Mouse (Mus musculus) midbrain, embryonic 14.5 days (tissue): ENCODE results near the gene Sars. TPM values are rescaled to one million over a fixed set of nuclear protein-coding genes. Genes with fewer than 3 reads are reported as not detected.
A peak's percentile ranks its signal among the peaks of the same experiment; 100 is the strongest.

Source experiments
- ATAC-seq: fragments of 200-750 bp; cut with Nextera tagmentation; 2 replicates; pipeline ENCODE4 v1.8.0; 2017; ENCODE audit warnings: moderate number of reproducible peaks, moderate library complexity; ENCODE audit not compliant: low FRiP score, low TSS enrichment
- DNase-seq: peaks from one replicate; pipeline ENCODE4 v3.0.0-alpha.2; 2015
- H3K27ac ChIP-seq: fragments of 300-500 bp; sonication (generic); replicated peaks from 2 replicates; pipeline ENCODE4 v1.5.1; 2014; ENCODE audit warnings: mild to moderate bottlenecking, low read depth, low read length, moderate library complexity
- H3K27me3 ChIP-seq: fragments of 300-500 bp; sonication (generic); 2 replicates; pipeline ENCODE4 v1.6.1; 2014; ENCODE audit warnings: low read length, control low read depth, mixed read lengths; ENCODE audit not compliant: control insufficient read depth, insufficient read depth
- H3K36me3 ChIP-seq: fragments of 300-500 bp; sonication (generic); 2 replicates; pipeline ENCODE4 v1.6.1; 2014; ENCODE audit warnings: low read length, control low read depth; ENCODE audit not compliant: control insufficient read depth, insufficient read depth
- H3K4me1 ChIP-seq: fragments of 300-500 bp; sonication (generic); 2 replicates; pipeline ENCODE4 v1.6.1; 2014; ENCODE audit warnings: mild to moderate bottlenecking, antibody characterized with exemption, low read length, control low read depth; ENCODE audit not compliant: control insufficient read depth, insufficient read depth
- H3K4me2 ChIP-seq: fragments of 300-500 bp; sonication (generic); 2 replicates; pipeline ENCODE4 v1.6.1; 2014; ENCODE audit warnings: mild to moderate bottlenecking, low read length, moderate library complexity
- H3K4me3 ChIP-seq: fragments of 300-500 bp; sonication (generic); replicated peaks from 2 replicates; pipeline ENCODE4 v1.5.1; 2014; ENCODE audit warnings: low read depth, low read length
- H3K9ac ChIP-seq: fragments of 300-500 bp; sonication (generic); replicated peaks from 2 replicates; pipeline ENCODE4 v1.6.1; 2014; ENCODE audit warnings: mild to moderate bottlenecking, low read length, moderate library complexity
- H3K9me3 ChIP-seq: fragments of 300-500 bp; sonication (generic); 2 replicates; pipeline ENCODE4 v1.6.1; 2016; ENCODE audit warnings: low read length, control low read depth, mixed read lengths; ENCODE audit not compliant: control insufficient read depth
- WGBS: fragments of 180-500 bp; shearing (Covaris S2); extraction: QIAGEN DNeasy Blood & Tissue Kit; methylation state at CpG from one replicate; pipeline ENCODE4 v1.1.7; 2014; 5-methylcytosine and 5-hydroxymethylcytosine counted together
- polyA plus RNA-seq: library from polyadenylated mRNA; unstranded; fragments of >200 nt; fragmentation: Nextera tagmentation; extraction: Ambion mirVana; gene quantifications from 2 replicates; pipeline ENCODE4 v1.2.1, GENCODE M21; 2014

Sars gene
- polyA plus RNA-seq, 1 experiment from 2014 or later, result 217 TPM

DNA sequence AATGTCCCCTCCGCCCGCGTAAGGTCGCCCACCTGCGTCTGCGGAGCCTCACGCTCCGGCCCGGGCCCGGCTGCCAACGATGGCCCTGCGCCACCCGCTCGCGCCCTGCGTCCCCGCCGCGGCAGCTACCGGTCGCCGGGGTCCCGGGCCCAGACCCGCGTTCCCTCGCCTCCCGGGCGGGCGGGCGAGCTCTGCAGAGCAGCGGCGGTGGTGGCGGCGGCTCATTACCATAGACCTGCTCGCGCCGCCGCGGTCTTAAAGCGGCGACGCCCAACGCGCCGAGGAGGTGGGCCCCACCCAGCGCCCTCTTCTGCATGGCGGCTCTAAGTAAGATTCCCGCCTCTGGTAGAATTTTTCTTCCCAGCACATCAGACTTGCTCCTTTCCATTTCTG lies 29.2 kb downstream of the Sars start:
- Histone ChIP-seq H3K9me3 (peaks cover 9% of the 10 kb centered on the region), H3K36me3 (peaks cover 31% of the 10 kb centered on the region), H3K4me1 (peaks cover 34% of the 10 kb centered on the region), H3K9ac (peak overlapping the region; percentile 95), H3K27me3 (no peaks in the 10 kb centered on the region), H3K4me2 (peak overlapping the region; percentile 92), H3K27ac (peak overlapping the region; percentile 92), H3K4me3 (peak overlapping the region; percentile 88)
- peak; percentile 84 for ATAC-seq
- peak; percentile 97 for DNase-seq
- under 1% methylated on average over 45 of the region's 48 CpGs for WGBS

DNA sequence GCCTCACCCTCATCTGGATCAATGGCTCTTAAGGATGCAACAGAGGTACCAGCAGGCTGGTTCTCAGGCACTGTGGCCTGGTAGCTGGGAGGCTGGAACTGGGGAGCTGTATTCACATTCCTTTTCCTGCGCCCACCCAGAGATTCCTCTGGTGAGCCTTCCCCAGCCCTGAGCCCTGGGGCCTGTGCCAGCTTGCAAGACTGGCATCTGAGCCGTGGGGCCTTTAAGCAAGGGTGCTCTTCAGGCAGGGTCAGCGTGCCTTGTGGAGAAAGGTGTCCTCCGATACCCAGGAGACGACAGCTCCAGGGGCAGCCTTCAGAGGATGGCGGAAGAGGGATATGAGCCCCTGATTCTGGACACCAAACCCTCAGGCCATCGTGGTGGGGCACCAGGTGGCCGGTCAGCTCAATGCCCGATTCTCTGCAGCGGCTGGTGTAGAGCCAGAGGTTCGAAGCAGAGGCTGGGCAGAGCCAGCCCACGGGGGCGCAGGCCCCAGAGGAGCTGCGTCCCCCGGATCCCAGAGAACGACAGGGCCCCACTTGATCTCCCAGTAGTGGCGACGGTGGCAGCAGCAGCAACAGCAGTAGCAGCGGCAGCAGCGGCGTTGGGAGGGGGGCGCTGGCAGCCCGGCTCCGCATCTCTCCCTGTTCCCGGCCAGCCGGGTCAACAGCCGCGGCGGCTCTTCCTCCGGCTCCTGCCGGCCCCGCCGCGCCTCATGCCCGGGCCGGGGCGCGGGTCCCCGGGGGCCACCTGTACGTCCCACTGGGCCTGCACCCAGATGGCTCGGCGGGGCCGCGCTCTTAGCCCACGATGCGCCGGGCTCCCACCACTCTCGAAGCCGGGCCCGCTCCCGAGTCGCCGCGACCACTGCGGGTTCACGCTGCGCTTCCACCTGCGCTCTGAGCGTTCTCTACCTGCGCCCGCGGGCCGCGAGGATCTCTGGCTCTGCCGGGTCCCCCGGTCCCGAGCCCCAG lies 29.9 kb downstream of the Sars start, which contains the start of gene Celsr2:
TSS of gene Celsr2 (minus strand) at position 696 of the 974 bp plus-strand sequence.
- Histone ChIP-seq H3K4me2 (peak within 1 kb of the TSS; percentile 92), H3K27me3 (no peaks in the 10 kb centered on the region), H3K4me3 (peak within 1 kb of the TSS; percentile 88), H3K9me3 (peaks cover 9% of the 10 kb centered on the region), H3K9ac (peak within 1 kb of the TSS; percentile 95), H3K27ac (peak within 1 kb of the TSS; percentile 92), H3K36me3 (peaks cover 31% of the 10 kb centered on the region), H3K4me1 (peaks cover 40% of the 10 kb centered on the region)
- 3% methylated on average over 61 of the region's 67 CpGs for WGBS
- peak; percentile 22 for ATAC-seq
- DNase-seq, result peak; percentile 78

DNA sequence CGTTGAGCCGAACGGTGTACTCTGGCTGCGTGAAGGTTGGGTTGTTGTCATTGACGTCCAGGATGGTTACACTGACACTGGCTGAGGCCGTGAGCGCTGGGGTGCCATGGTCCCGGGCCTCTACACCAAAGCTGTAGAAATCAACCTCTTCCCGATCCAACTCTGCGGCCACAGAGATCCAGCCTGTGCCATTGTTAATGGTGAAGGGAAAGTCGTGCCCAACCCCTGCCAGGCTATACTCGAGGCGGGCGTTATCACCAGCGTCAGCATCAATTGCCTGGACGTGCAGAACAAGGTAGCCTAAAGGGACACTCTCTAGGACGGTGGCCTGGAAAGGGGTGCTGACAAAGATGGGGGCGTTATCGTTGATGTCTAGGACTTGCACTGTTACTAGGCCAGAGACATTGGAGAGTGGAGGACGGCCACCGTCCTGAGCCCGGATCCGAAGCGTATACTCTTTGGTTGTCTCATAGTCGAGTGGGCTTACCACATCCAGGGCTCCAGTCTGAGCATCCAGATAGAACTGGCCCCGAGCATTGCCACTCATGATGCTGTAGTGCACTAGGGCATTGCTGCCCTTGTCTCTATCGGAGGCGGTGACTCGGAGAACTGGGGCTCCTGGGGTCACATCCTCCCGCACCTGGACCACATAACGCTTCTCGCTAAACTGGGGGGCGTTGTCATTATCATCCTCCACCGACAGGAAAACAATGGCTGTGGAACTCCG lies 31.2 kb downstream of the Sars start:
- Histone ChIP-seq H3K27ac (no peak overlapping the region), H3K36me3 (peaks cover 33% of the 10 kb centered on the region), H3K4me1 (peaks cover 49% of the 10 kb centered on the region), H3K27me3 (no peaks in the 10 kb centered on the region), H3K4me2 (peak overlapping the region; percentile 92), H3K4me3 (peak overlapping the region; percentile 88), H3K9me3 (peaks cover 9% of the 10 kb centered on the region), H3K9ac (no peak overlapping the region)
- DNase-seq, result no peak
- no peak for ATAC-seq
- WGBS, result 96% methylated on average over 35 of the region's 35 CpGs

DNA sequence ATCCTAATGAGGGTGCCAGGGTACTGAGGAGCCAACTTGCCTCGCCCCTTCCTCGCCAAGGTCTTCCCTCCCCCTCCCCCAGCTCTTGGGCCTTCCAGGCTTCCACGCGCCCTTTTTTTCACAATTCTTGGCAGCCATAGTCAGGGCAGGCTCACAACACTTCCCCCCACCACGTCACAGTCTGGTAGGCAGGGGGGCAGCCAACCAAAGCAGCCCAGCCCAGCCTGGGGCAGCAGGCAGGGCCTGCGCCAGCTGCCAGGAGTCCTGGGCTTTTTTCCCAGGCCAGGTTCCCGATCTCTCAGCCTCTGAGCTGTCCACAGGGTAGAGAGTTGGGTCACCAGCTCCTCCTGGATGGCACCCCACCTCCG lies 33.3 kb downstream of the Sars start:
- H3K27ac ChIP-seq, result peak overlapping the region; percentile 97
- peaks cover 9% of the 10 kb centered on the region for H3K9me3 ChIP-seq
- peak overlapping the region; percentile 75 for H3K9ac ChIP-seq
- peak overlapping the region; percentile 78 for H3K4me2 ChIP-seq
- peaks cover 44% of the 10 kb centered on the region for H3K36me3 ChIP-seq
- DNase-seq, result peak; percentile 87
- peaks cover 49% of the 10 kb centered on the region for H3K4me1 ChIP-seq
- 9% methylated on average over 8 of the region's 8 CpGs for WGBS
- H3K4me3 ChIP-seq, result peak overlapping the region; percentile 38
- ATAC-seq, result peak; percentile 68
- no peaks in the 10 kb centered on the region for H3K27me3 ChIP-seq

DNA sequence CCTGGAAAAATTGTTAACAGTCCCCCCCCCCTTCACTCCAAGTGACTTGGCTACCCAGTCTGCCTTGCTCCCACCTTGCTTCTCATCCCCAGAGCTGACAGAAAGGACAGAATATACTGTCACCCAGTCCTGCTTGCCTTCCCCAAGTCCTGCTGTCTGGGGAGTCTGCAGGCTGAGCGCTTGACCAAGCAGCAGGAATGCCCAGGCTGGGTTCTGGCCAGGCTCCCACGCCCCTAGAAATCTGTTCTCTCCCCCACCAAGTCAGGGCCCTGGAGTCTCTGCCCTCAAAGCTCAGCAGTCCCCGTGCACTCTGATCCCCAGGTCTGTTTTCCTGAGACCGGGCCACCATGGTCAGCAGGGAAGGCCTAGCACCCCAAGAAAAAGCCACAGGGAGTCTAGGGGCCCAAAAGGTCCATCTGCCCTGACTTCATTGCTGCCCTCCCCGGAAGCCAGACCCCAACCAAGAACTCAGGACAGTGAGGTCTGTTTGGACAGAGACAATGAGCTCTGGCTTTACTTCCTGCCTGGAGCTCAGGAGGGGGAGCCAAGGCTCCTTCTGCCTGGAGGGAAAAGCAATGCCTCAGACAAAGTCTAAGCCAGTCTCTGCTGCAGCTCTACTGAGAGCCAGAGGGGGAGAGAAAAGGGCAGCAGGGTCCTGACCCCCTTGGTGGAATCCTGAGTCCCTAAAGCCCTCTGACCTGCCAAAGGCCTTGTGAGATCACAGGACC lies 33.8 kb downstream of the Sars start:
- ATAC-seq (peak; percentile 0; the same call in 1 of the 2 replicates), DNase-seq (no peak)

DNA sequence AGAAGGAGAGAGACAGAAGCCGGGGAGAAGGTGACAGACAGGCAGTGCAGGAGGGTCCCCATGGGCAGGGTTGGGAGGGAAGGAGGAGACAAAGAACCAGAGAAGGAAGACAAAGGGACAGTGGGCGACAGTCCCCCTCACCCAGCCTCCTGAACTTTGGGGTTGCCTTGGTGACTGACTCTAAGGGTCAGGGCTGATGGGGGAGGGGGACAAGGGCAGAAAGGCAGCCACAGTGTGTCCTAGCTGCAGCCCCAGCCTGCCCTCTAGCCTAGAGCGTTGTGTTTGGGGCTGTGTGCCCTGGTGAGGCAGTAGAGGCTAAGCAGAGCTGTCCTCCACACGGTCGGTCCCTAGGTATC lies 34.7 kb downstream of the Sars start:
- ATAC-seq, result peak; percentile 29; the same call in 1 of the 2 replicates
- peak; percentile 65 for DNase-seq

More for the DNA sequence above, 33.8 kb downstream of the Sars start:
- peaks cover 51% of the 10 kb centered on the region for H3K4me1 ChIP-seq
- H3K36me3 ChIP-seq, result peaks cover 49% of the 10 kb centered on the region
- peak overlapping the region; percentile 38 for H3K4me3 ChIP-seq
- H3K27me3 ChIP-seq, result no peaks in the 10 kb centered on the region
- peak overlapping the region; percentile 75 for H3K9ac ChIP-seq
- H3K9me3 ChIP-seq, result peaks cover 9% of the 10 kb centered on the region
- peak overlapping the region; percentile 78 for H3K4me2 ChIP-seq
- 7% methylated on average over 5 of the region's 5 CpGs for WGBS
- peak overlapping the region; percentile 97 for H3K27ac ChIP-seq

DNA sequence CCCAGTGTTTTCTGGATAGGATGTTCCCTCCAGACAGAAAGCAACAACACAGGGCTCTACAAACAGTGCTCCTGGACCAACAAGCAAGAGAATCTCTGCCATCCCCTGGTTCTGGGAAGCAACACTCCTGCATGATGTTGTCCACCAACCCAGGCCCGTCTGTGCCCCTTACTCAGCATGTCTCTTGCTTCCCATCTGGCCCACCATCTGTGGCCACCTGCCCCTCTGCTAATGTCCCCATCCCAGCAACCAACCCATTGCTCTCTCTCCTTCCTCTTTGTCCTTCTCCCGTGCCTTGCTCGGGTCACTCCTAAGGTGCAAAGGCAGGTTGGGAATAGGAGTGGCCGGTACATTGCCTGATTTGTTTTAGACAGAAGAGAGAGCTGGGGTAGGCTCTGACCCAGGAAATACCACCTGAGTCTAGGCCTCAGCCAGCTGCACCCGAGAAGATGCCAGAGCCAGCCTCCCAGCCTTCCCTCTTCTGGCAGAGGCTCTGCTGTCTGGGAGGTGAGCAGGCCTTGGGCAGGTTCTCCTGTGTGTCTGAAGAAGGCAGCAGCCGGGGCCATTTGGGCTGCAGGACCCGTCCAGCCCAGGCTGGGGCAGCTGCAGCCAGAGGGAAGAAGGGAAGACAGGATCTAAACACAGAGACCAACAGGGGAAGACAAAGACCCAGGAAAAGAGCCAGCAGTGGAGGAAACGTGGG lies 35.2 kb downstream of the Sars start:
- Histone ChIP-seq H3K9ac (peak overlapping the region; percentile 75), H3K27me3 (no peaks in the 10 kb centered on the region), H3K27ac (peak overlapping the region; percentile 97), H3K4me2 (peak overlapping the region; percentile 78), H3K9me3 (peaks cover 9% of the 10 kb centered on the region), H3K4me1 (peaks cover 56% of the 10 kb centered on the region), H3K4me3 (peak overlapping the region; percentile 38), H3K36me3 (peaks cover 61% of the 10 kb centered on the region)
- DNase-seq (peak; percentile 48), ATAC-seq (no peak)
- 6% methylated on average over 8 of the region's 8 CpGs for WGBS

More for the DNA sequence above, 34.7 kb downstream of the Sars start:
- peak overlapping the region; percentile 38 for H3K4me3 ChIP-seq
- H3K4me2 ChIP-seq, result peak overlapping the region; percentile 78
- peaks cover 56% of the 10 kb centered on the region for H3K4me1 ChIP-seq
- peak overlapping the region; percentile 97 for H3K27ac ChIP-seq
- no peaks in the 10 kb centered on the region for H3K27me3 ChIP-seq
- peaks cover 56% of the 10 kb centered on the region for H3K36me3 ChIP-seq
- H3K9ac ChIP-seq, result peak overlapping the region; percentile 75
- H3K9me3 ChIP-seq, result peaks cover 9% of the 10 kb centered on the region
- WGBS, result 4% methylated on average over 5 of the region's 5 CpGs
